Mouse (Mus musculus): ENCODE measurements around the gene Fhl3.

Fhl3 gene

GRCm38 (mm10) chr4:124755526-124755925 lies 55.0 kb downstream of the Fhl3 start:
- no peak for DNase-seq (ENCODE audit: low spot score in 2 of 2)

Data from right cerebral cortex, postnatal 36 days (tissue).